Mouse (Mus musculus): ENCODE data around the gene Slx1b. TPM values are rescaled to one million over a fixed set of nuclear protein-coding genes. Genes with fewer than 3 reads are reported as not detected.
"Not testable (repeated sequence)": the region's sequence is repeated elsewhere in the genome, so short reads cannot be mapped to it uniquely, and the experiment has no call there.

Slx1b gene
- polyA plus RNA-seq, 2 experiments from 2014 or later: 9.7 to 10.0 TPM

DNA sequence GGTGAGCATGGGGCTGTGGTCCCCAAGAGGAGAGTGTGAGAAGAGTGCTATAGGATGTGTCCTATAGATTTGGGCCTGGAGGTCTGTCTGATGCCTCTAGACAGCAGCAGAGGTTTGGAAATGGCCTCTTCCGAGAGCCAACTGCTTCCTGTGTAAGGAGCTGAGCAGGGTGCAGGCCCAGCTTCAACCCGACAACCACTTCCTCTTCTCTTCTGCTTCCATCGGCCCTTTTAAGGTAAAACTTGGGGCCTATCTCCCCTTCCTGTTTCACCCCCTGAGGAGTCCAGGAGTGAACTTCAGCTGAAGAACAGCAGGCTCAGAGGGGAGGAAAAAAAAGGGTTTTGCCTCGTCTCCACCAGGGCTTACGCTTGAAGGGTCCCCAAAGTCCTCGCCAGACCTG is 6.8 kb upstream of the Slx1b start:
- ATAC-seq: peak; percentile 60

- no peak for ATAC-seq
These were observed 6.2 kb upstream of the Slx1b start for GRCm38 (mm10) chr7:126701559-126702357.

GRCm38 (mm10) chr7:126701070-126701469 is 5.5 kb upstream of the Slx1b start:
- ATAC-seq: peak; percentile 32

GRCm38 (mm10) chr7:126700063-126701015 is 4.8 kb upstream of the Slx1b start:
- no peak for ATAC-seq

- ATAC-seq: no peak
These were observed 2.3 kb upstream of the Slx1b start for GRCm38 (mm10) chr7:126697838-126698237.

DNA sequence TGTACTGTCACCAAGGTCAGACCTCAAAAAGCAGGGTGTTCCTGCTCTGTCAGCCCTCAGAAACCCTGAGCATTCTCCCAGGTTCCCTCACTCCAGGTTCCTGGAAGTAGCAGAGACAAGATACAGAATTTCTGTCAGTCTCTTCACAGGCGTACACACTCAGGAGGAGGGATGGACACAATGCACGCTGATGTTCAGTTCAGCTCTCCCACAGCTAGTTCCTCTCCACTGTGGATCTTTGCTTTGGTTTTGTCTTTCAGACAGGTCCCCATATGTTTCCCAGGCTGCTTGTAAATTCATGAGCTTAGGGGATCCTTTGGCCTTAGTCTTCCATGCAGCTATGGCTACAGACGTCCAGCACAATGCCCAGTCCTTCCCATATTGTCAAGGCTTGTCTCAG is 1.3 kb upstream of the Slx1b start:
- no peak for ATAC-seq

GRCm38 (mm10) chr7:126696303-126696702 is 719 bp upstream of the Slx1b start:
- ATAC-seq: no peak

GRCm38 (mm10) chr7:126695210-126695611 is 373 bp downstream of the Slx1b start, which contains the start of gene Bola2:
Gene Bola2 (plus strand): TSS chr7:126695401.
- ATAC-seq: peak; percentile 52

DNA sequence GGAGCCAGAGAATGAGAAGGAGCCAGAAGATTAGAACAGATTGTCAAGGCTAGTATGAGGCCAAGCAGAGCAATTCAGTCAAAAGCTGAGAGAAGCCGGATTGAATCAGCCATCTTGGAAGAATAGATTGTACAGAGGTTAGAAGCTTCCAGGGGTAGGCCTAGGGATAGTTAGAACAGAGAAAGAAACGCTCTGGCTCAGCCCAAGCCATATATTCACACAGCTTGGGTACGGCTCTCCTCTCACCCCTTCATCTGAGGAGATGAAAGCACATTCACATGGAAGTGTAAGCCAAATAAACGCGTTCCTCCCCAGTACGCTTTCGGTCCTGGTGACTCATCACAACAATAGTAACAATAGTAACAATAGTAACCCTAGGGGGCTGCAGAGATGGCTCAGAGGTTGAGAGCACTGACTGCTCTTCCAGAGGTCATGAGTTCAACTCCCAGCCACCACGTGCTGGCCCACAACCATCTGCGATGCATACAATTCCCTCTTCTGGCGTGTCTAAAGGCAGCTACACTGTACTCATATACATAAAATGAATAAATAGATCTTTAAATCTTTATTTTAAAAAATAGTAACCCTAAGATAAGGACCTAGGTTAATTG is 1.0 kb downstream of the Slx1b start:
- ATAC-seq: no peak

DNA sequence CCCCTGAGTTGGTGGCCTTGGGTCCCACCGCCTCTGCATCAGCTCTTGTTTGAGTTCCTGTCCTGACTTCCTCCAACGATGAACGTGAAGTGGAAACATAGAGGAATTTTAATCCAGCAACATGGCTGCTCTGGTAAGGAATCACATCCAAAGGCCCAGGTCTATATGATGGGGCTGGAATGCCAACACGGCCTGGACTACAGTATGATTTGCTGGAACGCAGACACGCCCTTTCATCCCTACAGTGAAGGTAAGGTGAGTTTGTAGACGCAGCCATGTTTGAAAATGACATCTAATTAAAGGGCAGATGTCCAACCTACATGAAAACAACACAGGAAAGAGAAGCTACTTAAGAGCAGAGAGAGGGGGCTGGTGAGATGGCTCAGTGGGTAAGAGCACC is 1.8 kb downstream of the Slx1b start:
- no peak for ATAC-seq

GRCm38 (mm10) chr7:126693256-126693655 is 2.3 kb downstream of the Slx1b start:
- ATAC-seq: no peak

GRCm38 (mm10) chr7:126692426-126692825 is 3.2 kb downstream of the Slx1b start:
- ATAC-seq: no peak

DNA sequence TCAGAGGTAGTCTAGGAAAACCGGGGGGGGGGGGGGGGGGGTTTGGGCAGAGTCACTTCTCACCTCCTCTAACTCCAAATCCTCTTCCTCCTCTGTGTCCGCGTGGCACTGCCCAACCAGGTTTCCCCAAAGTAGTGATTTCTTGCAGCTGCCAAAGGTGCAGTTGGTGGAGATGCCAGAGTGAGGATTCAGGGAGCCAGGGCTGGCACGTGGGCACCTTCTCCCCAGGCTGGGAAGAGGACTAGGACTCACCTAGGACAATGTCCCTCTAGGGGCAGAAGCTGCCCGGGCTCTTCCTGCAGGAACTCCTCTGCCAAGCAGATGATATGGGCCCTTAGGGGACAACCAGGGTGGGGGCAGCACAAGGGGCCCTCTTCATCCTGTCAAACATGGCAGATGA is 3.9 kb downstream of the Slx1b start:
- no peak for ATAC-seq

DNA sequence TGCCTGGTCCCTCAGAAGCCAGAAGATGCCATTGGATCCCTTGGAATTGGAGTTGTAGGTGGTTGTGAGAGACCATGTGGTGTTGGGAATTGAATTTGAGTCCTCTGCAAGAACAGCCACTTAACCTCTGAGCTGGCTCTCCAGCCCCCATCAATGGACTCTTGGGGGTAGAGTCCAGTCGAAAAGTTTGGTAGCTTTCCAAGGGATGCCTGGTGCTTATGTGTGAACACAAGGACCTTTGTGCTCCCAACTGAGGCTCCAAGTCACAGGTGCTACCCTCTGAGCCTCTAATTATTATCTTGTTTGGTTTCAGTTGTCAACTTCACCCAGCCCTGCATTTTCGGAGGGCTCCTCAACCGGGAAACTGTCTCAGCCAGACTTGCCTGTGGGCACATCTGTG is 4.8 kb downstream of the Slx1b start:
- no peak for ATAC-seq

DNA sequence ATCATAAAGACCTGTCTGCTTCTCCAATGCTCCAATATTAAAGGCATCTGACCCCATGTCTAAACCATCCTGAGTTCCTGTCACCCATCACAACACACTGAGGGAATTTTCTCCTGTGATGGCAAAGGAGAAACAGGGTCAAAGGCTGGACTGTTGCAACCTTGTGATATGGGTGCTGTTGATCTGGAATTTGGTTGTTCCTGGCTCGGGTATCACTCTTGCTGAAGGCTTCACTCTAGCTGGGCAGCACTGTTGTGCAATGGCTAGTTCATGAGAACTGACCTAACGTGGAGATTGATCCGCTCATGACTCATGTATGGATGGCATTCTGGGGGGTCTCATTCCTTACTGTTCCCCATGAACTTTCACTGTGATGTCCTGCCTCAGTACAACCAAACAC is 6.6 kb downstream of the Slx1b start:
- ATAC-seq: no peak

DNA sequence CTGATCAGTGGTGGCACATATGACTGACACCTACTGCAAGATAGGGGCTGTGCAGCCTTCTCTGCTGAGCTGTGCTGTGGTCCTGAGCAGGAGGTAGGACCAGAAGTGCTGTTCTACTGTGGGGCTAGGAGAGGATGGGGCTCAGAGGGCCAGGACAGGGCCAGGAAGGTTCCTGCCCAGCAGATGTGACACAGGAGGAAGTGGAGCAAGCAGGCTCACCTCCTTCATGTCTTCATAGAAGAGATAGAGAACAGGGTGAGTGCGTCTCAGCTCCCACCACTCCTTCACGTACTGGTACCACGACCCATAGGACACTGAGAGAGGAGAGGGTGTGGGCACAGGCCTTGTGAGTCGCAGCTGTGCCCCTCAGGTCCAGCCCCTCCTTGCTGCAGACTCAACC is 7.4 kb downstream of the Slx1b start:
- ATAC-seq: not testable (repeated sequence)

DNA sequence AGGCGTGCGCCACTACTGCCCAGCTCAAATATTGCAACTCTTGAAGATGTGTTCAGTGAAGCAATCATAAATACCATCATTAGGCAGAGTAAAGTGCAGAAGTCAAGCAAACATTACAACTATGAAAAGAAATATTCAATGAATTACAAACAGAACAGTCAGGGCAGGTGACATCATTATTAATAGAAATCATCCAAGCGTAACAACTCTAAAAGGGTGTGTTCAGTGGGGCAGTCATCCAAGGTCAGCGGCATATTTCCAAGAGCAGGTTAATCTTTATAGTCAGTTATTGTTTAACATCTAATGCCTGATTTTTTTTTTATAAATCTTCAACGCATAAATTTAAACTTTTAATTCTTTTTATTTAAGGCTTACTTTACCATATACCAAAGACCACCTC is 14.4 kb downstream of the Slx1b start:
- ATAC-seq: no peak

GRCm38 (mm10) chr7:126679683-126680082 is 15.9 kb downstream of the Slx1b start:
- ATAC-seq: no peak

GRCm38 (mm10) chr7:126678545-126679341 is 16.8 kb downstream of the Slx1b start:
- ATAC-seq: no peak

GRCm38 (mm10) chr7:126676631-126677220 is 18.9 kb downstream of the Slx1b start:
- no peak for ATAC-seq

GRCm38 (mm10) chr7:126676207-126676606 is 19.4 kb downstream of the Slx1b start, which contains the start of gene Sult1a1:
Gene Sult1a1 (minus strand): TSS chr7:126676432.
- ATAC-seq: no peak

DNA sequence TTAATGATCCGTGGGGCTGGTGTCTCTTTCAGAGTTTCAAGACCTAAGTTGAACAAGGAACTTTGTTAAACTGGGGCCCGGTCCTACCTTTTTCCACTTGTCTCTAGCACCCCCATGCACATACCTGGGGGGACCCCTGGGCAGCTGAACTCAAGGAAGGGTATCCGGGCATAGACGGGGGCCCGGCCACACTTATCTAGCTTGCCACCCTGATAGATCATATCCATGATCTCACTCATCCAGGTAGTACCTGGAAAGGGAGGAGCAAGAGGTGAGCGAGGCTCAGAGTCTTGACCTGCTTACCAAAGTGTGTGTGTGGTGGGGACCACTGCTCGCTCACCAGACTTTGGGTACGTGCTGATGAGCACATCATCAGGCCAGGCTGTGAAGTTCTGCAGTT is 20.5 kb downstream of the Slx1b start:
- ATAC-seq: no peak
